Mouse (Mus musculus): Measurements from ENCODE around the gene Agmo. TPM values are rescaled to one million over a fixed set of nuclear protein-coding genes. Genes with fewer than 3 reads are reported as not detected.

The Agmo gene
- total and polyA plus RNA-seq, 3 experiments: 0.08 TPM; not detected in 2

- Histone ChIP-seq H3K9ac (ENCODE audit: control insufficient read depth, low read depth, low read length, poor library complexity, severe bottlenecking) (no peak overlapping the region), H3K27me3 (ENCODE audit: control insufficient read depth in 1 of 2, insufficient read depth in 2 of 2, low read length in 2 of 2) (no peaks in the 10 kb centered on the region), H3K36me3 (ENCODE audit: control insufficient read depth in 1 of 2, insufficient read depth in 2 of 2, low read length in 2 of 2) (no peaks in the 10 kb centered on the region), H3K4me3 (ENCODE audit: control insufficient read depth in 1 of 2, insufficient read depth in 1 of 2, low read depth in 2 of 2, low read length in 2 of 2) (no peak overlapping the region), H3K79me2 (ENCODE audit: control insufficient read depth, insufficient read depth, low read length, poor library complexity) (no peaks in the 10 kb centered on the region), H3K27ac (ENCODE audit: control insufficient read depth, low read depth, low read length) (no peak overlapping the region), H3K4me1 (ENCODE audit: control insufficient read depth in 1 of 2, insufficient read depth in 2 of 2, low read length in 2 of 2) (no peaks in the 10 kb centered on the region), H3K9me3 (replicated peaks; ENCODE audit: insufficient read depth, low read length) (no peaks in the 10 kb centered on the region)
- no peak for TF ChIP-seq MXI1 (IDR thresholded peaks at IDR 0.05; ENCODE audit: low read depth, low read length)
- no peak for TF ChIP-seq USF2 (IDR thresholded peaks at IDR 0.05; ENCODE audit: borderline replicate concordance in 1 of 2, insufficient read depth in 1 of 2, low read depth in 1 of 2, low read length in 2 of 2)
- no peak for TF ChIP-seq POLR2AphosphoS2 (IDR thresholded peaks at IDR 0.05; ENCODE audit: low read length)
- TF ChIP-seq MAX (IDR thresholded peaks at IDR 0.05; ENCODE audit: low read length): no peak
- TF ChIP-seq EP300 (IDR thresholded peaks at IDR 0.05; ENCODE audit: low read depth in 1 of 2, low read length in 2 of 2): no peak
- DNase-seq (ENCODE audit: low read depth, low spot score): no peak
These were observed 93.5 kb downstream of the Agmo start for GRCm38 (mm10) chr12:37334987-37335386.

GRCm38 (mm10) chr12:37344225-37344624 lies 102.8 kb downstream of the Agmo start:
- H3K79me2 ChIP-seq (ENCODE audit: control insufficient read depth, insufficient read depth, low read length, poor library complexity): no peaks in the 10 kb centered on the region
- H3K27ac ChIP-seq (ENCODE audit: control insufficient read depth, low read depth, low read length): no peak overlapping the region
- H3K36me3 ChIP-seq (ENCODE audit: control insufficient read depth in 1 of 2, insufficient read depth in 2 of 2, low read length in 2 of 2): no peaks in the 10 kb centered on the region
- TF ChIP-seq USF2 (IDR thresholded peaks at IDR 0.05; ENCODE audit: borderline replicate concordance in 1 of 2, insufficient read depth in 1 of 2, low read depth in 1 of 2, low read length in 2 of 2) (no peak), SMC3 (IDR thresholded peaks at IDR 0.05; ENCODE audit: low read depth, low read length) (no peak), POLR2AphosphoS5 (IDR thresholded peaks at IDR 0.05; ENCODE audit: borderline replicate concordance, low read depth, low read length) (no peak), ZKSCAN1 (IDR thresholded peaks at IDR 0.05; ENCODE audit: low read depth, low read length) (no peak)
- DNase-seq (ENCODE audit: low read depth, low spot score): no peak
- H3K9ac ChIP-seq (ENCODE audit: control insufficient read depth, low read depth, low read length, poor library complexity, severe bottlenecking): no peak overlapping the region
- no peaks in the 10 kb centered on the region for H3K9me3 ChIP-seq (replicated peaks; ENCODE audit: insufficient read depth, low read length)
- no peak overlapping the region for H3K4me3 ChIP-seq (ENCODE audit: control insufficient read depth in 1 of 2, insufficient read depth in 1 of 2, low read depth in 2 of 2, low read length in 2 of 2)
- H3K27me3 ChIP-seq (ENCODE audit: control insufficient read depth in 1 of 2, insufficient read depth in 2 of 2, low read length in 2 of 2): no peaks in the 10 kb centered on the region
- H3K4me1 ChIP-seq (ENCODE audit: control insufficient read depth in 1 of 2, insufficient read depth in 2 of 2, low read length in 2 of 2): no peaks in the 10 kb centered on the region

GRCm38 (mm10) chr12:37345696-37346095 lies 104.3 kb downstream of the Agmo start:
- DNase-seq (ENCODE audit: low read depth, low spot score): no peak
- TF ChIP-seq CTCF (IDR thresholded peaks at IDR 0.05 in 2 of 3, conservative IDR thresholded peaks at IDR 0.05 in 1 of 3; ENCODE audit: control insufficient read depth in 1 of 3, insufficient read depth in 1 of 3, low read depth in 2 of 3, low read length in 3 of 3, poor library complexity in 1 of 3, severe bottlenecking in 1 of 3): no peak
- Histone ChIP-seq H3K9me3 (replicated peaks; ENCODE audit: insufficient read depth, low read length) (no peaks in the 10 kb centered on the region), H3K4me1 (ENCODE audit: control insufficient read depth in 1 of 2, insufficient read depth in 2 of 2, low read length in 2 of 2) (no peaks in the 10 kb centered on the region), H3K9ac (ENCODE audit: control insufficient read depth, low read depth, low read length, poor library complexity, severe bottlenecking) (no peak overlapping the region), H3K79me2 (ENCODE audit: control insufficient read depth, insufficient read depth, low read length, poor library complexity) (no peaks in the 10 kb centered on the region), H3K4me3 (ENCODE audit: control insufficient read depth in 1 of 2, insufficient read depth in 1 of 2, low read depth in 2 of 2, low read length in 2 of 2) (no peak overlapping the region), H3K36me3 (ENCODE audit: control insufficient read depth in 1 of 2, insufficient read depth in 2 of 2, low read length in 2 of 2) (no peaks in the 10 kb centered on the region), H3K27ac (ENCODE audit: control insufficient read depth, low read depth, low read length) (no peak overlapping the region), H3K27me3 (ENCODE audit: control insufficient read depth in 1 of 2, insufficient read depth in 2 of 2, low read length in 2 of 2) (no peaks in the 10 kb centered on the region)

GRCm38 (mm10) chr12:37392316-37392715 lies 150.9 kb downstream of the Agmo start:
- H3K27ac ChIP-seq (ENCODE audit: control insufficient read depth, low read depth, low read length): no peak overlapping the region
- no peaks in the 10 kb centered on the region for H3K79me2 ChIP-seq (ENCODE audit: control insufficient read depth, insufficient read depth, low read length, poor library complexity)
- H3K9me3 ChIP-seq (replicated peaks; ENCODE audit: insufficient read depth, low read length): no peaks in the 10 kb centered on the region
- no peak overlapping the region for H3K4me3 ChIP-seq (ENCODE audit: control insufficient read depth in 1 of 2, insufficient read depth in 1 of 2, low read depth in 2 of 2, low read length in 2 of 2)
- no peaks in the 10 kb centered on the region for H3K36me3 ChIP-seq (ENCODE audit: control insufficient read depth in 1 of 2, insufficient read depth in 2 of 2, low read length in 2 of 2)
- TF ChIP-seq POLR2AphosphoS5 (IDR thresholded peaks at IDR 0.05; ENCODE audit: borderline replicate concordance, low read depth, low read length): no peak
- no peak for TF ChIP-seq USF1 (IDR thresholded peaks at IDR 0.05; ENCODE audit: low read depth, low read length)
- no peak for TF ChIP-seq POLR2AphosphoS2 (IDR thresholded peaks at IDR 0.05; ENCODE audit: low read length)
- no peak for TF ChIP-seq GABPA (IDR thresholded peaks at IDR 0.05; ENCODE audit: low read depth, low read length)
- TF ChIP-seq SIN3A (IDR thresholded peaks at IDR 0.05; ENCODE audit: low read length): no peak
- no peaks in the 10 kb centered on the region; a peak in 1 of 4 replicates for H3K27me3 ChIP-seq (ENCODE audit: control insufficient read depth in 1 of 2, insufficient read depth in 2 of 2, low read length in 2 of 2)
- no peak overlapping the region for H3K9ac ChIP-seq (ENCODE audit: control insufficient read depth, low read depth, low read length, poor library complexity, severe bottlenecking)
- H3K4me1 ChIP-seq (ENCODE audit: control insufficient read depth in 1 of 2, insufficient read depth in 2 of 2, low read length in 2 of 2): no peaks in the 10 kb centered on the region
- no peak for DNase-seq (ENCODE audit: low read depth, low spot score)

Measured in MEL (cell line).